Mouse (Mus musculus): Measurements from ENCODE around the gene Gm7876. TPM values are rescaled to one million over a fixed set of nuclear protein-coding genes. Genes with fewer than 3 reads are reported as not detected.
"Not testable (repeated sequence)": the region's sequence is repeated elsewhere in the genome, so short reads cannot be mapped to it uniquely, and the experiment has no call there.

The Gm7876 gene
- not detected for total RNA-seq (2021)
- long read RNA-seq: 0 reads

- not testable (repeated sequence) for DNase-seq (ENCODE audit: low spot score in 2 of 2)
Measured at GRCm38 (mm10) chr14:4708938-4709337, at the start of gene Gm7876. Gene Gm7876, plus strand, starts transcription at chr14:4709238.

- DNase-seq (ENCODE audit: low spot score in 2 of 2): not testable (repeated sequence)
Measured at GRCm38 (mm10) chr14:4663892-4664291, 45.1 kb upstream of the Gm7876 start, which contains the start of gene Gm3239. Gene Gm3239, plus strand, starts transcription at chr14:4664192.

- not testable (repeated sequence) for DNase-seq (ENCODE audit: low spot score in 2 of 2)
Measured at GRCm38 (mm10) chr14:4726038-4726880, 17.2 kb downstream of the Gm7876 start, which contains the start of gene Gm3252. Gene Gm3252, plus strand, starts transcription at chr14:4726775.

Other genes with a start within 250 kb of the Gm7876 start
- gene Gm3182, start 227.5 kb upstream of the Gm7876 start, total RNA-seq (2021): not detected
- not detected for gene Gm3047, start 153.8 kb upstream of the Gm7876 start, total RNA-seq (2021)
- under 1 TPM; 0.30 to 0.51 TPM for gene Gm8159, start 76.9 kb upstream of the Gm7876 start, total RNA-seq (2021)
- under 1 TPM in 1 of 2 experiments, not detected in 1; 0.33 TPM for gene Gm3239, start 45.0 kb upstream of the Gm7876 start, total RNA-seq (2021)
- under 1 TPM in 1 of 2 experiments, not detected in 1; 0.22 TPM for gene Gm3252, start 17.5 kb downstream of the Gm7876 start, total RNA-seq (2021)
- not detected for gene Gm9602, start 67.1 kb downstream of the Gm7876 start, total RNA-seq (2021)
- gene Gm3269, start 128.9 kb downstream of the Gm7876 start, total RNA-seq (2021): not detected
- 10 to 100 TPM in 1 of 2 experiments, 1 to 10 TPM in 1; 9.0 to 12.1 TPM for gene Gm3264, start 146.3 kb downstream of the Gm7876 start, total RNA-seq (2021)
- gene Gm3278, start 183.2 kb downstream of the Gm7876 start, total RNA-seq (2021): not detected